Mouse (Mus musculus): Measurements from ENCODE around the gene Osm. TPM values are rescaled to one million over a fixed set of nuclear protein-coding genes. Genes with fewer than 3 reads are reported as not detected.

The Osm gene
- polyA plus RNA-seq, 1 experiment from 2014 or later: not detected

DNA sequence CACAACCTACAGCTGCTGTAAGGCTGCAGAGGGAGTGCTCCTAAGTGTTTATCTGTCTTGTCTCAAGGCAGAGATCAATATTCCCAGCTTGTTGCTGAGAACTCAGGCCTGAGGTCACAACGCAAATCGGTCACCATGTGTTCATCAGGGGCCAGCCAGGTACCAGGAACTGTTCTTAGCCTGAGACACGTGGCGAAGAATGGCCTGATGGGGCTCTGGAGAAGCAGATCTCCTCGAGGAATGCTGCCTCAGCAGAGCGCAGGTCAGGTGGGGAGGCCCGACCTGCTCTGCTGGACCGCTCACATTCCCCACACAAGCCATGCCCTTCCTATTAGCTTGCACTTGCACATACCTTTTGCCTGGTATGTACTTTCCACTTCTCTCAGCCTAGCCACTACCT, 39.6 kb upstream of the Osm start:
- Histone ChIP-seq H3K36me3 (ENCODE audit: control insufficient read depth, insufficient read depth, low read length) (no peaks in the 10 kb centered on the region), H3K27me3 (replicated peaks; ENCODE audit: control insufficient read depth, insufficient read depth, low read length) (no peaks in the 10 kb centered on the region), H3K9ac (ENCODE audit: low read length) (no peak overlapping the region), H3K4me2 (ENCODE audit: low read length) (no peak overlapping the region), H3K9me3 (ENCODE audit: control insufficient read depth, low read length) (no peaks in the 10 kb centered on the region), H3K27ac (ENCODE audit: low read depth) (no peak overlapping the region), H3K4me3 (ENCODE audit: low read depth, low read length) (no peak overlapping the region), H3K4me1 (replicated peaks; ENCODE audit: control insufficient read depth, insufficient read depth, low read length) (no peaks in the 10 kb centered on the region)
- DNase-seq (ENCODE audit: low spot score) (no peak), ATAC-seq (replicated peaks; ENCODE audit: low FRiP score, low TSS enrichment, low read depth) (no peak)
- WGBS: 47% methylated on average over 8 of the region's 8 CpGs

- Histone ChIP-seq H3K4me3 (ENCODE audit: low read depth, low read length) (no peak overlapping the region), H3K4me2 (ENCODE audit: low read length) (no peak overlapping the region), H3K27me3 (replicated peaks; ENCODE audit: control insufficient read depth, insufficient read depth, low read length) (no peaks in the 10 kb centered on the region), H3K36me3 (ENCODE audit: control insufficient read depth, insufficient read depth, low read length) (no peaks in the 10 kb centered on the region), H3K9me3 (ENCODE audit: control insufficient read depth, low read length) (no peaks in the 10 kb centered on the region), H3K9ac (ENCODE audit: low read length) (no peak overlapping the region), H3K27ac (ENCODE audit: low read depth) (no peak overlapping the region), H3K4me1 (replicated peaks; ENCODE audit: control insufficient read depth, insufficient read depth, low read length) (no peaks in the 10 kb centered on the region)
- ATAC-seq (replicated peaks; ENCODE audit: low FRiP score, low TSS enrichment, low read depth): no peak
- no peak for DNase-seq (ENCODE audit: low spot score)
- WGBS: 84% methylated on average over 1 of the region's 1 CpGs
Observed at GRCm38 (mm10) chr11:4197691-4198090, 38.5 kb upstream of the Osm start.

DNA sequence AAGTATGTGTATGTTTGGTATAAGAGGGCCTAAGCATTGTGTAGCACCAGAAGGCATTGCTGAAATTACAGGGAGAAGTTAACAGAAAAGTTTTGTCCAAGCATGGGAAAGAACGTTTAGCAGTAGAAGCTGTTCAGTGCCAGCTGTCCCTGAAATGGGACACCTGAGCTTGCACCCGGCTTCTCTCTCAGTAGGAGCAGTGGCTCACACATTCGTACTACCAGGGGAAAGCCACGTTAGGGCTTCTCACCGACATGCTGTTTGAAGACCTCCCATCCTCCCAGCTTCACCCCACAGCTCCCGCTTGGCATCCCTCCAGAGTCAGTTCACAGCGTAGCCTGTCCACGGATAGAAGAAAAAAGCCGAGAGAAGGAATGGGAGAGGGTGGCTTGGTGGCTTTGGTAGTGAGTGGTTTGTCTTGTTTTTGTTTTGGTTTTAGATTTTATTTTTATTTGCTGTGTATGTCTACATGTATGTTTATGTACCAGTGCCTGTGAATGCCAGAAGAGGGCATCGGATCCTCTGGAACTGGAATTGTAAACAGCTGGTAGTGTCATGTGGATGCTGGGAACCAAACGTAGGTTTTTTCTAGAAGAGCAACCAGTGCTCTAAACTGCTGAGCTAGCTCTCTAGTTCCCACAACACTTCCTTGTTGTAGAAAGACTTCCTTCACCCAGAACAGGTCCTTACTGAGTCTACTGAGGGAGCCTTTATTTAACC, 34.1 kb upstream of the Osm start:
- Histone ChIP-seq H3K27me3 (replicated peaks; ENCODE audit: control insufficient read depth, insufficient read depth, low read length) (no peaks in the 10 kb centered on the region), H3K9ac (ENCODE audit: low read length) (no peak overlapping the region), H3K9me3 (ENCODE audit: control insufficient read depth, low read length) (no peaks in the 10 kb centered on the region), H3K4me3 (ENCODE audit: low read depth, low read length) (no peak overlapping the region), H3K27ac (ENCODE audit: low read depth) (no peak overlapping the region), H3K4me2 (ENCODE audit: low read length) (no peak overlapping the region), H3K4me1 (replicated peaks; ENCODE audit: control insufficient read depth, insufficient read depth, low read length) (0 out of 2 replicates have a peak, but pooled peaks cover 4% of the 10 kb centered on the region), H3K36me3 (ENCODE audit: control insufficient read depth, insufficient read depth, low read length) (peaks cover 12% of the 10 kb centered on the region)
- ATAC-seq (replicated peaks; ENCODE audit: low FRiP score, low TSS enrichment, low read depth) (no peak), DNase-seq (ENCODE audit: low spot score) (no peak)
- WGBS: 59% methylated on average over 11 of the region's 11 CpGs

DNA sequence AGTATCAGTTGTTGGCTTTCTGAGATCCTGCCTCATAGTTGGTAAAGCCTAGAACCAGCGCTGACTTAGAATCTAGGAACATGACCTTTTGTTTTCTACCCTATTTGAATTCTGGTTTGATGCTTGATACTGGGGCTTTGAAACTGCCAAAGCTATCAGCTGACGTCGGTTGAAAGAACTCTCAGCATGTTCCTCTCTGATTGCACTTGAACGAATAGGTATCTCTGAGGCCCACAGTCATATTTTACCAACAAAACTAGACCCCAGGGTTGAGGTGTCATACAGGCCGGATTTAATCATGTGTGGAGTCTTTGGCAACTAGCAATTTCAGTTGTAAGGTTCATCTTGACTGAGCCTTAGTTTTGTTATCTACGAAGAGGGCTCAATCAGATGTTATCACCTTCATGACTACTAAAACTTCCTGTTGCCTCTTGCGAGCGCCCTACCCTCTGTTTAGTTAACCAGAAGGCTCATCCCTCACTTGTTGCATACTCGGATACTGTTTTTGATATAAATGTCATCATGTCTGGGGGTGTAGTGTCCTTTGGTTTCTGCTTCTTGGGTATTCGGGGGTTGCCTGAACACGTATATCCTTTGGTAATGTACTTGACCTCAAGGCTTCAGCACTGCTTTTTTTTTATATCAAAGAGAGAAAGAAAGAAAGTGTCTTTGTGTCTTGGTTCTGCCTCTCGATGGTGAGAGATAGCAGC, 33.1 kb upstream of the Osm start:
- Histone ChIP-seq H3K27me3 (replicated peaks; ENCODE audit: control insufficient read depth, insufficient read depth, low read length) (no peaks in the 10 kb centered on the region), H3K9ac (ENCODE audit: low read length) (no peak overlapping the region), H3K4me2 (ENCODE audit: low read length) (no peak overlapping the region), H3K4me1 (replicated peaks; ENCODE audit: control insufficient read depth, insufficient read depth, low read length) (0 out of 2 replicates have a peak, but pooled peaks cover 4% of the 10 kb centered on the region), H3K27ac (ENCODE audit: low read depth) (no peak overlapping the region), H3K4me3 (ENCODE audit: low read depth, low read length) (no peak overlapping the region), H3K9me3 (ENCODE audit: control insufficient read depth, low read length) (no peaks in the 10 kb centered on the region), H3K36me3 (ENCODE audit: control insufficient read depth, insufficient read depth, low read length) (peaks cover 12% of the 10 kb centered on the region)
- DNase-seq (ENCODE audit: low spot score) (no peak), ATAC-seq (replicated peaks; ENCODE audit: low FRiP score, low TSS enrichment, low read depth) (no peak)
- 74% methylated on average over 12 of the region's 12 CpGs for WGBS

- no peak overlapping the region for H3K4me2 ChIP-seq (ENCODE audit: low read length)
- WGBS: 48% methylated on average over 2 of the region's 2 CpGs
- no peaks in the 10 kb centered on the region for H3K27me3 ChIP-seq (replicated peaks; ENCODE audit: control insufficient read depth, insufficient read depth, low read length)
- H3K4me1 ChIP-seq (replicated peaks; ENCODE audit: control insufficient read depth, insufficient read depth, low read length): 0 out of 2 replicates have a peak, but pooled peaks cover 4% of the 10 kb centered on the region
- H3K9me3 ChIP-seq (ENCODE audit: control insufficient read depth, low read length): no peaks in the 10 kb centered on the region
- H3K4me3 ChIP-seq (ENCODE audit: low read depth, low read length): no peak overlapping the region
- DNase-seq (ENCODE audit: low spot score) (no peak), ATAC-seq (replicated peaks; ENCODE audit: low FRiP score, low TSS enrichment, low read depth) (no peak)
- H3K9ac ChIP-seq (ENCODE audit: low read length): no peak overlapping the region
- peaks cover 18% of the 10 kb centered on the region for H3K36me3 ChIP-seq (ENCODE audit: control insufficient read depth, insufficient read depth, low read length)
- no peak overlapping the region for H3K27ac ChIP-seq (ENCODE audit: low read depth)
Observed at GRCm38 (mm10) chr11:4203705-4204074, 32.5 kb upstream of the Osm start.

DNA sequence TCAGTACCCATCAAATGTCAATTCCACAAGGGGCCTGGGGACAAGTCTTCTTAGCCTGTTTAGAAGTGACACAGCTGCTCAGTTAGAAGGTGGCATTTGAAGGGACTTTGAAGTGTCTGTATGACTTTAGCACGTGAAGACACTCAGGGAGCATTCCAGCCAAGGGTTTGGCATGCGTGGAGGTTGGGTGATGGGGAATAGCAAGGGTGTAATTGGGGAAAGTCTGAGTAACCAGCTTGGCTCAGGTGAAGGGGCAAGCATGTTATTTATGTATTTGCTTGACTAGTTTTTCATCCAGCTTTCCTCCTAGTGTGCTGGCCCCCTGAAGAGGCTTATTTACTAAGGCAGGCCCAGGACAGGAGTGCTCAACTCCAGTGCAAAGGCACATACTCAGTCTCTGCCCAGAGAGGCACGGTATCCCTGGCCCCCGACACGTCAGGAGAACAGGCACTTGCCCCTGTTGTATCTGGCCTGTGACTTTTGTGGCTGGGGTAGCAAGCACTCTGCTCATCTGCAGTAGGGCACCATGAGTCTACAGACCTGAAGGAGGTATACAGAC, 31.0 kb upstream of the Osm start:
- Histone ChIP-seq H3K27me3 (replicated peaks; ENCODE audit: control insufficient read depth, insufficient read depth, low read length) (no peaks in the 10 kb centered on the region), H3K4me1 (replicated peaks; ENCODE audit: control insufficient read depth, insufficient read depth, low read length) (0 out of 2 replicates have a peak, but pooled peaks cover 4% of the 10 kb centered on the region), H3K9ac (ENCODE audit: low read length) (no peak overlapping the region), H3K4me3 (ENCODE audit: low read depth, low read length) (no peak overlapping the region), H3K4me2 (ENCODE audit: low read length) (no peak overlapping the region), H3K9me3 (ENCODE audit: control insufficient read depth, low read length) (no peaks in the 10 kb centered on the region), H3K27ac (ENCODE audit: low read depth) (no peak overlapping the region), H3K36me3 (ENCODE audit: control insufficient read depth, insufficient read depth, low read length) (peaks cover 26% of the 10 kb centered on the region)
- DNase-seq (ENCODE audit: low spot score) (no peak), ATAC-seq (replicated peaks; ENCODE audit: low FRiP score, low TSS enrichment, low read depth) (no peak)
- WGBS: 85% methylated on average over 5 of the region's 5 CpGs

- DNase-seq (ENCODE audit: low spot score): no peak
- WGBS: 84% methylated on average over 7 of the region's 7 CpGs
- no peaks in the 10 kb centered on the region for H3K9me3 ChIP-seq (ENCODE audit: control insufficient read depth, low read length)
- no peak overlapping the region for H3K4me3 ChIP-seq (ENCODE audit: low read depth, low read length)
- no peaks in the 10 kb centered on the region for H3K27me3 ChIP-seq (replicated peaks; ENCODE audit: control insufficient read depth, insufficient read depth, low read length)
- H3K9ac ChIP-seq (ENCODE audit: low read length): no peak overlapping the region
- no peak for ATAC-seq (replicated peaks; ENCODE audit: low FRiP score, low TSS enrichment, low read depth)
- no peak overlapping the region for H3K4me2 ChIP-seq (ENCODE audit: low read length)
- 0 out of 2 replicates have a peak, but pooled peaks cover 4% of the 10 kb centered on the region for H3K4me1 ChIP-seq (replicated peaks; ENCODE audit: control insufficient read depth, insufficient read depth, low read length)
- peaks cover 33% of the 10 kb centered on the region for H3K36me3 ChIP-seq (ENCODE audit: control insufficient read depth, insufficient read depth, low read length)
- no peak overlapping the region for H3K27ac ChIP-seq (ENCODE audit: low read depth)
Observed at GRCm38 (mm10) chr11:4205951-4206350, 30.3 kb upstream of the Osm start.

- no peak for ATAC-seq (replicated peaks; ENCODE audit: low FRiP score, low TSS enrichment, low read depth)
Observed at GRCm38 (mm10) chr11:4206563-4206962, 29.7 kb upstream of the Osm start.

More at GRCm38 (mm10) chr11:4206563-4206962, 29.7 kb upstream of the Osm start:
- Histone ChIP-seq H3K36me3 (ENCODE audit: control insufficient read depth, insufficient read depth, low read length) (peaks cover 37% of the 10 kb centered on the region), H3K27me3 (replicated peaks; ENCODE audit: control insufficient read depth, insufficient read depth, low read length) (no peaks in the 10 kb centered on the region), H3K9me3 (ENCODE audit: control insufficient read depth, low read length) (no peaks in the 10 kb centered on the region), H3K4me1 (replicated peaks; ENCODE audit: control insufficient read depth, insufficient read depth, low read length) (0 out of 2 replicates have a peak, but pooled peaks cover 4% of the 10 kb centered on the region), H3K4me3 (ENCODE audit: low read depth, low read length) (no peak overlapping the region), H3K4me2 (ENCODE audit: low read length) (no peak overlapping the region), H3K9ac (ENCODE audit: low read length) (no peak overlapping the region), H3K27ac (ENCODE audit: low read depth) (no peak overlapping the region)
- 68% methylated on average over 6 of the region's 6 CpGs for WGBS
- DNase-seq (ENCODE audit: low spot score): no peak

All from intestine, embryonic 14.5 days (tissue).